Mouse (Mus musculus): ENCODE data around the gene Foxp3.

DNA sequence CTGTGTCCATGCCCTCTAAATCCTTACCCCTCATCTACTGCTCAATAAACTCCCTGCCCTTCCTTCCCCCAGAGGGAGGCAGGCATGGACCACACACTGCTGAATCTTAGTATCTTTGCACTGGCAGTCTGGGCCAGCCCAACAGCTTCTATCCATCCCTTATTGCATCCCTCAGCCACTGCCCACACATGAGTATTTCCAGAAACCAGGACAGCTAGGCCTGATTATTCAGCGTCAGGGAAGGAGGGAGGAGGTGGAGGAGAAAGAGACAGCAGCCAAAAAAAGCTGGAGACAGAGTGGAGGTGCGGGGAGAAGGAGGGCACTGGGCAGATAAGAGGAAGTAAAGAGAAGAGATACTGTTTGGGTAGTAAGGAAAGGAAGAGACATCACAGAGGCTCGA, 61.7 kb downstream of the Foxp3 start:
- TF ChIP-seq CTCF (IDR thresholded peaks at IDR 0.05; ENCODE audit: control insufficient read depth, insufficient read depth, low read length), result no peak
- TF ChIP-seq POLR2A (IDR thresholded peaks at IDR 0.05; ENCODE audit: borderline replicate concordance, control insufficient read depth, low read depth, low read length), result no peak
